Mouse (Mus musculus) olfactory bulb, adult 2 months (tissue): ENCODE measurements around the gene Ptprk.

Experiments
- CTCF ChIP-seq: fragments of 200-500 bp; IDR thresholded peaks from 2 replicates; pipeline ENCODE4 v1.5.1; 2012; ENCODE audit warnings: low read depth, mild to moderate bottlenecking, low read length, moderate library complexity; ENCODE audit not compliant: insufficient read depth
- POLR2A ChIP-seq: fragments of 200-500 bp; IDR thresholded peaks from 2 replicates; pipeline ENCODE4 v1.6.1; 2012; ENCODE audit warnings: mild to moderate bottlenecking, low read depth, low read length, moderate library complexity; ENCODE audit not compliant: insufficient read depth

DNA sequence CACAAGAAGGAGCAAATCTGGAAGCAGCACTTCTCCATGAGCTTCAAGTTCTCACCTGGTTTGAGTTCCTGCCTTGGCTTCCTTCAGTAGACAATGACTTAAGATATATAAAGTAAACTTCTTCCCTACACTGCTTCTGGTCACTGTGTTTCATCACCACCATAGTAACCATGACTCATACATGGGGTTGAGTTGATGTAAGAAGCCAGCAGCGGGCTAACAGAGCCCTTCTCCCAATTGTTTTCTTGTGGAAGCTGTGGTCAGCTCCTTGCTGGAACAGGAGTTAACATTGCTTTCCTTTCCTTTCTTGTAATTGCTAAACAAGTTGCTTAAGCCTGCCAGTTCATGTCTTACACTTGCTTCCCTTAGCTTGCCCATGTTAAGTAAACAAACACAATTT, 96.6 kb downstream of the Ptprk start:
- TF ChIP-seq POLR2A, result no peak
- TF ChIP-seq CTCF, result no peak
